ENCODE assay signal across 7 mouse cellular contexts in the genomic region with DNA sequence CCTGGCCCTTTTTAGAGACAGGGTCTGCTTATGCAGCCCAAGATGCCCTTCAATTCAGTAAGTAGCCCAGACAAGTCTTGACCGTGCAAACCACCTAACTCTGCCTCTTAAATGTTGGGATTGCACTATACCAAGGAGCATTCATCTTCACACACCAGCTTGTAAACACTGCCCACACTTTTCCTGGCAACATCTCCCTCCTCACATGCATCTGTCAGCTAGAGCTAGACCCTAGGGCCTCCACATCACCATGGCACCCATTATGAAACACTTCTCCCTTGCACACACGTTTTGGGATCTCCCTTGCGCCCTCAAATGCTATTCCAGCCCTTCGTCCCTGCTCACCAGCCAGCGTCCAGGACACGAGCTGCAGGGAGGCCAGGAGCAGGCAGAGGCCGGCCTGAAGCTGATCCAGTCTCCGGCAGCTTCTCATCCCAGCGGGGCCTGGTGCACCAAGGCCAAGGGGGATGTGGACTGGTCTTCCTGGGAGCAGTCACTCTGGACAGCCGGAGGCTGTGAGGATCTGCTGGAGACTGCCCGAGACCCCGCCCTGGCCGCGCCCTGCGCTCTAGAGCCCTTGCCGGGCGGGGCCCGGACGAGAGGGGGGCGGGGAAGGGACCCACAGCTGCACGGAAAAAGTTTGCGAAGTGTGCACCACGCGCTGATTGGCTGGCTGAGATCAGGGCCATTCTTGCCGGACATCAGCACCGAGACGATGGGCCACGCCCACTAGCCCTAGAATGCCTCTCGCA. TPM values are rescaled to one million over a fixed set of nuclear protein-coding genes. Genes with fewer than 3 reads are reported as not detected.
DNase-seq lines count a peak whose midpoint lies in the region; ATAC-seq and TF ChIP-seq lines count a peak whose summit lies in the region.

Gene Col5a3, minus strand, starts transcription at position 547 of the 752 bp plus-strand sequence.

- H3K4me2 ChIP-seq in heart, embryonic 13.5 days: peak within 1 kb of the TSS; percentile 55

- H3K4me1 ChIP-seq in embryonic fibroblast, embryonic 13.5 days (ENCODE audit: control insufficient read depth, insufficient read depth, low read length): 0 out of 2 replicates have a peak, but pooled peaks cover 5% of the 10 kb centered on the region
- peaks cover 13% of the 10 kb centered on the region for H3K4me1 ChIP-seq in heart, embryonic 13.5 days
- H3K4me1 ChIP-seq in midbrain, embryonic 10.5 days: peaks cover 24% of the 10 kb centered on the region

- H3K9me3 ChIP-seq in heart, embryonic 13.5 days: no peaks in the 10 kb centered on the region
- H3K9me3 ChIP-seq in midbrain, embryonic 10.5 days (replicated peaks): no peaks in the 10 kb centered on the region

- no peak for TF ChIP-seq CTCF in embryonic fibroblast, embryonic 13.5 days (IDR thresholded peaks at IDR 0.05; ENCODE audit: borderline replicate concordance, insufficient read depth, low read length)

- H3K27ac ChIP-seq in embryonic fibroblast, embryonic 13.5 days (ENCODE audit: insufficient read depth, low read length): no peak within 1 kb of the TSS
- no peak within 1 kb of the TSS for H3K27ac ChIP-seq in heart, embryonic 13.5 days (replicated peaks)
- H3K27ac ChIP-seq in midbrain, embryonic 10.5 days (replicated peaks): peak within 1 kb of the TSS; percentile 60

- H3K27me3 ChIP-seq in heart, embryonic 13.5 days (replicated peaks): peaks cover 69% of the 10 kb centered on the region
- H3K27me3 ChIP-seq in midbrain, embryonic 10.5 days (ENCODE audit: low read depth, poor library complexity, severe bottlenecking): peaks cover 30% of the 10 kb centered on the region

- WGBS in heart, embryonic 13.5 days: 6% methylated on average over 29 of the region's 29 CpGs
- 5% methylated on average over 29 of the region's 29 CpGs for WGBS in midbrain, embryonic 10.5 days

- peak; percentile 84 for DNase-seq in adrenal gland, postnatal 10 days
- peak; percentile 67 for DNase-seq in kidney, postnatal 14 days
- DNase-seq in midbrain, embryonic 10.5 days (ENCODE audit: low spot score): peak; percentile 72
- peak; percentile 36 for DNase-seq in testis, postnatal 14 days (ENCODE audit: low spot score)
- DNase-seq in spleen, postnatal 36 days (ENCODE audit: low spot score in 2 of 2): no peak

- peak within 1 kb of the TSS; percentile 38 for H3K4me3 ChIP-seq in embryonic fibroblast, embryonic 13.5 days (ENCODE audit: insufficient read depth, low read length)
- H3K4me3 ChIP-seq in heart, embryonic 13.5 days: peak within 1 kb of the TSS; percentile 30
- peak within 1 kb of the TSS; percentile 48 for H3K4me3 ChIP-seq in midbrain, embryonic 10.5 days

- no peak for ATAC-seq in heart, embryonic 13.5 days (ENCODE audit: extremely low read depth, insufficient number of reproducible peaks, low FRiP score, low TSS enrichment)

- no peaks in the 10 kb centered on the region for H3K36me3 ChIP-seq in heart, embryonic 13.5 days
- H3K36me3 ChIP-seq in midbrain, embryonic 10.5 days: no peaks in the 10 kb centered on the region

- no peak within 1 kb of the TSS for H3K9ac ChIP-seq in heart, embryonic 13.5 days

- peak; percentile 78 for TF ChIP-seq POLR2A in embryonic fibroblast, embryonic 13.5 days (IDR thresholded peaks at IDR 0.05; ENCODE audit: low read depth, low read length)

RNA-seq across cellular contexts. Expression of gene Col5a3, which starts in this region (rescaled TPM):
- 100 to 1,000 TPM in 1 of 2 experiments, 10 to 100 TPM in 1; 99.1 to 106 TPM for total RNA-seq in adrenal gland, postnatal 10 days (2021)
- 68.7 and 71.7 TPM in 2 replicates for polyA plus RNA-seq in embryonic fibroblast, embryonic 13.5 days (2011; ENCODE audit: insufficient read length, low read depth, missing spikeins)
- 0.04 and 0.15 TPM in 2 replicates for polyA plus RNA-seq in heart, embryonic 13.5 days (2015; fragmentation: Nextera tagmentation; extraction: Ambion mirVana)
- polyA plus RNA-seq in midbrain, embryonic 10.5 days (2016; fragmentation: Nextera tagmentation; extraction: Ambion mirVana): 0.60 TPM in 2 replicates

Comparison
In these comparisons a context has a peak if more than half of its experiments do, and no peak if none do; other contexts are left out.
1. RNA of gene Col5a3 (polyA plus RNA-seq): 68.7 to 71.7 TPM in embryonic fibroblast, embryonic 13.5 days; 0.60 TPM in midbrain, embryonic 10.5 days and 0.04 to 0.15 TPM in heart, embryonic 13.5 days; every median in the first group is over 10 times any median in the second.
2. Peak in DNase-seq, H3K4me3 ChIP-seq and H3K27ac ChIP-seq in midbrain, embryonic 10.5 days; RNA of the gene not detected or under 1 TPM.
3. DNase-seq: peak in adrenal gland, postnatal 10 days (single experiment), kidney, postnatal 14 days (single experiment) and testis, postnatal 14 days (single experiment); none in spleen, postnatal 36 days (0 of 2).
4. Peak in every context shown above with its lines, with median percentiles within 50 percentile points of each other: H3K4me3 ChIP-seq.